In genomic region chr5:137788171-137788570, GRCm38 (mm10) we compare ENCODE assay signal across 8 mouse cellular contexts. TPM values are rescaled to one million over a fixed set of nuclear protein-coding genes. Genes with fewer than 3 reads are reported as not detected.
DNase-seq lines count a peak whose midpoint lies in the region; ATAC-seq and TF ChIP-seq lines count a peak whose summit lies in the region.

No protein-coding gene starts in this region.

- peaks cover 15% of the 10 kb centered on the region for H3K27me3 ChIP-seq in forebrain, embryonic 10.5 days (ENCODE audit: poor library complexity, severe bottlenecking)
- H3K27me3 ChIP-seq in kidney, postnatal 0 days (ENCODE audit: insufficient read depth, low read length), result no peaks in the 10 kb centered on the region
- H3K27me3 ChIP-seq in neural tube, embryonic 14.5 days (ENCODE audit: control insufficient read depth, insufficient read depth, low read length), result no peaks in the 10 kb centered on the region

- DNase-seq in CD4-positive, CD25-positive, alpha-beta regulatory T cell, adult 2 months (ENCODE audit: low read depth, low spot score), result peak; percentile 45
- peak; percentile 14 to 41 for DNase-seq in left cerebral cortex, adult 2 months (ENCODE audit: extremely low spot score in 1 of 2, low spot score in 2 of 2)
- no peak for DNase-seq in left cerebral cortex, adult 18-20 months (ENCODE audit: low spot score in 2 of 2)
- no peak for DNase-seq in forebrain, embryonic 10.5 days (ENCODE audit: extremely low spot score, low spot score)
- no peak for DNase-seq in kidney, postnatal 0 days (ENCODE audit: low spot score)

- no peak overlapping the region for H3K9ac ChIP-seq in kidney, postnatal 0 days (ENCODE audit: low read depth, low read length)
- H3K9ac ChIP-seq in neural tube, embryonic 14.5 days (replicated peaks; ENCODE audit: low read depth, low read length), result no peak overlapping the region

- no peak for ATAC-seq in CD4-positive, CD25-positive, alpha-beta regulatory T cell, adult 4 months
- no peak for ATAC-seq in kidney, postnatal 0 days (replicated peaks; ENCODE audit: low FRiP score, low read depth)
- no peak for ATAC-seq in neural tube, embryonic 14.5 days (ENCODE audit: low read depth)
- ATAC-seq in granulocyte monocyte progenitor cell, adult 5-6 weeks (replicated peaks; ENCODE audit: poor library complexity, severe bottlenecking), result no peak

- peaks cover 6% of the 10 kb centered on the region for H3K9me3 ChIP-seq in forebrain, embryonic 10.5 days
- H3K9me3 ChIP-seq in kidney, postnatal 0 days (replicated peaks; ENCODE audit: low read length), result no peaks in the 10 kb centered on the region
- no peaks in the 10 kb centered on the region for H3K9me3 ChIP-seq in neural tube, embryonic 14.5 days (ENCODE audit: control insufficient read depth, low read length)

- no peak overlapping the region for H3K27ac ChIP-seq in left cerebral cortex, adult 2 months
- peak overlapping the region; percentile 98 for H3K27ac ChIP-seq in forebrain, embryonic 10.5 days
- no peak overlapping the region for H3K27ac ChIP-seq in kidney, postnatal 0 days
- H3K27ac ChIP-seq in neural tube, embryonic 14.5 days (ENCODE audit: low read depth, low read length), result no peak overlapping the region

- H3K4me3 ChIP-seq in left cerebral cortex, adult 2 months, result peak overlapping the region; percentile 92
- H3K4me3 ChIP-seq in forebrain, embryonic 10.5 days, result peak overlapping the region; percentile 96
- peak overlapping the region; percentile 50 for H3K4me3 ChIP-seq in kidney, postnatal 0 days (replicated peaks; ENCODE audit: low read depth, low read length)
- peak overlapping the region; percentile 82; the same call in 1 of the 2 replicates for H3K4me3 ChIP-seq in neural tube, embryonic 14.5 days (ENCODE audit: low read depth, low read length)

- H3K4me1 ChIP-seq in forebrain, embryonic 10.5 days, result peaks cover 30% of the 10 kb centered on the region
- peaks cover 22% of the 10 kb centered on the region for H3K4me1 ChIP-seq in kidney, postnatal 0 days (replicated peaks; ENCODE audit: insufficient read depth, low read length)
- peaks cover 21% of the 10 kb centered on the region for H3K4me1 ChIP-seq in neural tube, embryonic 14.5 days (ENCODE audit: control insufficient read depth, insufficient read depth, low read length)

- intact Hi-C loops in left cerebral cortex, adult 2 months (cut with DNase I), result loop anchor here (5.0 to 10.0 kb wide), 2 partner anchors 327 to 369 kb away; partner anchors contain the start of genes Zfp113 and Zscan21

- peaks cover 21% of the 10 kb centered on the region for H3K36me3 ChIP-seq in forebrain, embryonic 10.5 days (replicated peaks)
- peaks cover 6% of the 10 kb centered on the region; the same call in 1 of the 2 replicates for H3K36me3 ChIP-seq in kidney, postnatal 0 days (ENCODE audit: insufficient read depth, low read length)
- H3K36me3 ChIP-seq in neural tube, embryonic 14.5 days (ENCODE audit: control insufficient read depth, insufficient read depth, low read length), result peaks cover 7% of the 10 kb centered on the region; the same call in 1 of the 2 replicates

- 74% methylated on average over 24 of the region's 24 CpGs for WGBS in forebrain, embryonic 10.5 days
- 69% methylated on average over 24 of the region's 24 CpGs for WGBS in kidney, postnatal 0 days
- 72% methylated on average over 24 of the region's 24 CpGs for WGBS in neural tube, embryonic 14.5 days

- peak overlapping the region; percentile 76 for H3K4me2 ChIP-seq in kidney, postnatal 0 days (ENCODE audit: low read length)
- peak overlapping the region; percentile 76 for H3K4me2 ChIP-seq in neural tube, embryonic 14.5 days (ENCODE audit: low read depth, low read length)

- no peak for TF ChIP-seq CTCF in left cerebral cortex, adult 2 months (IDR thresholded peaks at IDR 0.05)
- no peak for TF ChIP-seq CTCF in kidney, postnatal 0 days (IDR thresholded peaks at IDR 0.05; ENCODE audit: low read depth)

RNA-seq across cellular contexts. Expression of gene Zcwpw1, which starts 0.6 kb away (rescaled TPM):
- 10 to 100 TPM; 15.2 to 24.8 TPM for polyA plus RNA-seq in CD4-positive, CD25-positive, alpha-beta regulatory T cell, adult 4 months (2017; shearing (Covaris generic))
- total RNA-seq in left cerebral cortex, adult 2 months (2021), result 1 to 10 TPM; 5.7 to 8.2 TPM
- 1 to 10 TPM; 5.9 to 7.6 TPM for total RNA-seq in left cerebral cortex, adult 18-20 months (2021)
- 12.9 and 14.8 TPM in 2 replicates for polyA plus RNA-seq in forebrain, embryonic 10.5 days (2016; fragmentation: Nextera tagmentation; extraction: Ambion mirVana)
- 14.5 and 15.7 TPM in 2 replicates for polyA plus RNA-seq in kidney, postnatal 0 days (2015; fragmentation: Nextera tagmentation; extraction: Ambion mirVana)
- polyA plus RNA-seq in neural tube, embryonic 14.5 days (2014; fragmentation: Nextera tagmentation; extraction: Ambion mirVana), result 11.2 and 13.9 TPM in 2 replicates
- 1.0 and 2.6 TPM in 2 replicates for total RNA-seq in granulocyte monocyte progenitor cell, adult 5-6 weeks (2014; fragmentation: Nextera tagmentation)
- 12.7 and 13.0 TPM in 2 replicates for total RNA-seq in granulocyte monocyte progenitor cell, adult 5-6 weeks (2017)

RNA-seq across cellular contexts. Expression of gene Mepce, which starts 0.7 kb away (rescaled TPM):
- polyA plus RNA-seq in CD4-positive, CD25-positive, alpha-beta regulatory T cell, adult 4 months (2017; shearing (Covaris generic)), result 10 to 100 TPM; 27.5 to 32.3 TPM
- 10 to 100 TPM; 40.1 to 45.2 TPM for total RNA-seq in left cerebral cortex, adult 2 months (2021)
- total RNA-seq in left cerebral cortex, adult 18-20 months (2021), result 10 to 100 TPM; 39.1 to 50.2 TPM
- polyA plus RNA-seq in forebrain, embryonic 10.5 days (2016; fragmentation: Nextera tagmentation; extraction: Ambion mirVana), result 10.0 and 11.5 TPM in 2 replicates
- polyA plus RNA-seq in kidney, postnatal 0 days (2015; fragmentation: Nextera tagmentation; extraction: Ambion mirVana), result 11.6 and 12.3 TPM in 2 replicates
- polyA plus RNA-seq in neural tube, embryonic 14.5 days (2014; fragmentation: Nextera tagmentation; extraction: Ambion mirVana), result 13.1 and 17.0 TPM in 2 replicates
- total RNA-seq in granulocyte monocyte progenitor cell, adult 5-6 weeks (2014; fragmentation: Nextera tagmentation), result 33.9 and 35.2 TPM in 2 replicates
- total RNA-seq in granulocyte monocyte progenitor cell, adult 5-6 weeks (2017), result 14.5 and 48.4 TPM in 2 replicates

RNA-seq across cellular contexts. Expression of gene Ppp1r35, which starts 9.5 kb away (rescaled TPM):
- 1 to 10 TPM; 6.9 to 7.0 TPM for polyA plus RNA-seq in CD4-positive, CD25-positive, alpha-beta regulatory T cell, adult 4 months (2017; shearing (Covaris generic))
- 10 to 100 TPM; 22.8 to 25.6 TPM for total RNA-seq in left cerebral cortex, adult 2 months (2021)
- total RNA-seq in left cerebral cortex, adult 18-20 months (2021), result 10 to 100 TPM; 23.7 to 25.7 TPM
- 47.5 and 49.2 TPM in 2 replicates for polyA plus RNA-seq in forebrain, embryonic 10.5 days (2016; fragmentation: Nextera tagmentation; extraction: Ambion mirVana)
- 28.8 and 32.4 TPM in 2 replicates for polyA plus RNA-seq in kidney, postnatal 0 days (2015; fragmentation: Nextera tagmentation; extraction: Ambion mirVana)
- polyA plus RNA-seq in neural tube, embryonic 14.5 days (2014; fragmentation: Nextera tagmentation; extraction: Ambion mirVana), result 37.8 and 43.7 TPM in 2 replicates
- total RNA-seq in granulocyte monocyte progenitor cell, adult 5-6 weeks (2014; fragmentation: Nextera tagmentation), result 29.4 and 36.7 TPM in 2 replicates
- 22.9 and 24.1 TPM in 2 replicates for total RNA-seq in granulocyte monocyte progenitor cell, adult 5-6 weeks (2017)

RNA-seq across cellular contexts. Expression of gene Tsc22d4, which starts 42.6 kb away (rescaled TPM):
- polyA plus RNA-seq in CD4-positive, CD25-positive, alpha-beta regulatory T cell, adult 4 months (2017; shearing (Covaris generic)), result 10 to 100 TPM; 49.6 to 62.4 TPM
- total RNA-seq in left cerebral cortex, adult 2 months (2021), result 100 to 1,000 TPM; 150 to 156 TPM
- 100 to 1,000 TPM; 139 to 145 TPM for total RNA-seq in left cerebral cortex, adult 18-20 months (2021)
- 71.0 and 72.0 TPM in 2 replicates for polyA plus RNA-seq in forebrain, embryonic 10.5 days (2016; fragmentation: Nextera tagmentation; extraction: Ambion mirVana)
- polyA plus RNA-seq in kidney, postnatal 0 days (2015; fragmentation: Nextera tagmentation; extraction: Ambion mirVana), result 107 and 110 TPM in 2 replicates
- 80.1 and 85.1 TPM in 2 replicates for polyA plus RNA-seq in neural tube, embryonic 14.5 days (2014; fragmentation: Nextera tagmentation; extraction: Ambion mirVana)
- 71.5 and 78.5 TPM in 2 replicates for total RNA-seq in granulocyte monocyte progenitor cell, adult 5-6 weeks (2014; fragmentation: Nextera tagmentation)
- total RNA-seq in granulocyte monocyte progenitor cell, adult 5-6 weeks (2017), result 57.5 and 74.8 TPM in 2 replicates

RNA-seq across cellular contexts. Expression of gene Nyap1, which starts 46.8 kb away (rescaled TPM):
- under 1 TPM in 1 of 2 experiments, not detected in 1; 0.11 TPM for polyA plus RNA-seq in CD4-positive, CD25-positive, alpha-beta regulatory T cell, adult 4 months (2017; shearing (Covaris generic))
- total RNA-seq in left cerebral cortex, adult 2 months (2021), result 10 to 100 TPM; 76.3 to 81.7 TPM
- total RNA-seq in left cerebral cortex, adult 18-20 months (2021), result 10 to 100 TPM; 80.1 to 82.0 TPM
- 2.9 and 5.1 TPM in 2 replicates for polyA plus RNA-seq in forebrain, embryonic 10.5 days (2016; fragmentation: Nextera tagmentation; extraction: Ambion mirVana)
- 1.2 and 1.6 TPM in 2 replicates for polyA plus RNA-seq in kidney, postnatal 0 days (2015; fragmentation: Nextera tagmentation; extraction: Ambion mirVana)
- polyA plus RNA-seq in neural tube, embryonic 14.5 days (2014; fragmentation: Nextera tagmentation; extraction: Ambion mirVana), result 13.6 and 22.3 TPM in 2 replicates
- not detected in 2 replicates for total RNA-seq in granulocyte monocyte progenitor cell, adult 5-6 weeks (2014; fragmentation: Nextera tagmentation)
- not detected in 2 replicates for total RNA-seq in granulocyte monocyte progenitor cell, adult 5-6 weeks (2017)

Comparison
In these comparisons a context has a peak if more than half of its experiments do, and no peak if none do; other contexts are left out.
1. DNase-seq: peak in CD4-positive, CD25-positive, alpha-beta regulatory T cell, adult 2 months (single experiment) and left cerebral cortex, adult 2 months (2 of 2); none in left cerebral cortex, adult 18-20 months (0 of 2), forebrain, embryonic 10.5 days (single experiment) and kidney, postnatal 0 days (single experiment).
2. Peak in every context shown above with its lines, with median percentiles within 50 percentile points of each other: H3K4me3 ChIP-seq.